Mouse (Mus musculus): Measurements from ENCODE around the gene Efcab9.

Efcab9 gene

DNA sequence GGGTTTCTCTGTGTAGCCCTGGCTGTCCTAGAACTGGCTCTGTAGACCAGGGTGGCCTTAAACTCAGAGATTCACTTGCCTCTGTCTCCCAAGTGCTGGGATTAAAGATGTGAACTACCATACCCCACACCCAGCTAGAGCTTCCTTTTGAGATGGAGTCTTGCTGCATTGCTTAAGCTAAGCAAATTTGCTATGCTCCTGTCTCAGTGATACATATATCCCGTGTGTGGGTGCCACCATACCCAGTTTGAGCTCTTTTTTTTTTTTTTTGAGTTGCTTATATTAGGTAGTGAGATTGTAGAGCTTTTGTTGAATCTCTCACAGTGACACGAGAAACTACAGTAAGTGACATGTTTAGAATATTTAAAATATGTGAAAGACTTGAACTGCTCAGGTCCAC lies 36.6 kb downstream of the Efcab9 start:
- DNase-seq (ENCODE audit: low read depth): no peak

- no peak for DNase-seq (ENCODE audit: low read depth)
These were observed 38.6 kb downstream of the Efcab9 start for GRCm38 (mm10) chr11:32493312-32493711.

DNA sequence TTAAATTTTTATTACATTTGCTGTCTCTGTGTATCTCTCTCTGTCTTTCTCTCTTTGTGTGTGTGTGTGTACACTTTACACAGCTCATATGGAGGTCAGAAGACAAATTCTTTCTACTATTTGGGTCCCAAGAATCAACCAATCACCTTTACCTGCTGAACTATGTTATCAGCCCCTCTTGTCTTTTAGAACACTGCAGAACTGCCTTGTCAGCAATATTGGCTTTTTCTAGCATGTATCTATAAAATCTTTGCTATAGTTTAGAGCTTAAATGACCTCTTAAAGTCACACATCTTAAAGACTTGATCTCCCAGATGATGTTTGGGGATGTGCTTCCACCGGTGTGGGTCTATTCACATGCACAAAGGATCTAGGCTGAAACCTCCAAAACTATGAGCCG lies 40.8 kb downstream of the Efcab9 start:
- no peak for DNase-seq (ENCODE audit: low read depth)

DNA sequence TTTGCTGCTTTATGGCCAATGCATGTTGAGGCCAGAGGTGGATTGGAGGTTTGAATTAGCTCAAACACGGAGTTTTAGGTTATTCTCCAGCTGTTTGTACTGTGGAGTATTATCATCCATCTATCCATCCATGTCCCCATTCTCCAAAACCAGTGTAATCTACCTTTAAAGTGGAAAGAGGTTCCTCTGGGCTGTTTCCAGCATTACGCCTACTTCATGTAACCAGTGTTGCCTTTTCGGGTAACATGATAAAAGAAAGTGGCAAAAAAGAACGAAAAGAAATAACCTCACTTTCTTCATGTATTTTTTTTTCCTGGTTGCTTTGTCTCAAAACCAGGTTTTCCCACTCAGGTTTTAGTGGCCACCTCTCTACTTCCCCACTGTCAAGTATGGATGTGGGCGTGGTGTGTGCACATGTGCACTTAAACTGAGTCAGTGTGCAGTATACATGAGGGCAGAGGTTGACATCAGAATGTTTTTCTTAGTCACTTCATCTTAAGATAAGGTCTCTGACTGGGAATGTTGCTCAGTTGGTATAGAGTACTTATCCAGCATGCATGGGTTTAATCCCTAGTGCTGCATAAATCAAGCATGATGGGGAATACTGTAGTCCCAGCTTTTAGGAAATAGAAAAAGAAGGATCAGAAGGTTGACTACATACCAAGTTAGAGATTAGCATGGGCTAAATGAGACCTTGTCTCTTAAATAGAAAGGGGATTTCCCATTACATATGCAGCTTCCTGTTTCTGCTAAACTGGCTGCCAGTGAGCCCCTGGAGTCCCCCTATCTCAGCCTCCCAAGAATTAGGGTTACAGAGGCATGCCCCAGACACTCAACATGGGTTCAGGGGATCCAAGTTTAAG lies 42.8 kb downstream of the Efcab9 start:
- DNase-seq (ENCODE audit: low read depth): no peak

GRCm38 (mm10) chr11:32488344-32488743 lies 43.5 kb downstream of the Efcab9 start:
- DNase-seq (ENCODE audit: low read depth): no peak

GRCm38 (mm10) chr11:32487501-32487900 lies 44.4 kb downstream of the Efcab9 start:
- no peak for DNase-seq (ENCODE audit: low read depth)

DNA sequence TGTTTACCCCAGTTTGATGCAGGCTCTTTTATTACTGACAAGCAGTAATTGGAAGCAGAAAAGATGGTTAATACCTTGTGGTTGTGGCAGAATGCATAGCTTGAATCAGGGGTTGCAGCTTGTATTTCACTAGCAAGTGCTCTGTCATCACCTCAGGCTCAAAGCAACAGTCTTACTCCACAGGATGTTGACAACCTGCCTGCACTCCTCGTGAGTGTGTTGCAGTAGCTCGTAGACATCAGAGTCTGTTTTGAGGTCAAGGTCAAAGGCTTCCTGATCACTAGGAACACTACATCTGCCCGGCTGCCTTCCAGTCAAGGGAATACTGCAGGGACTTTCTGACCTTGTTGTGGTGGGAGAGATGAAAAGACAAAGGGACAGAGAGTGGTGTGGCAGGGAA lies 45.3 kb downstream of the Efcab9 start:
- DNase-seq (ENCODE audit: low read depth): no peak

GRCm38 (mm10) chr11:32485290-32485689 lies 46.6 kb downstream of the Efcab9 start:
- no peak for DNase-seq (ENCODE audit: low read depth)

- DNase-seq (ENCODE audit: low read depth): no peak
These were observed 50.4 kb downstream of the Efcab9 start for GRCm38 (mm10) chr11:32481525-32481924.

GRCm38 (mm10) chr11:32475487-32476236 lies 56.2 kb downstream of the Efcab9 start:
- DNase-seq (ENCODE audit: low read depth): no peak

DNA sequence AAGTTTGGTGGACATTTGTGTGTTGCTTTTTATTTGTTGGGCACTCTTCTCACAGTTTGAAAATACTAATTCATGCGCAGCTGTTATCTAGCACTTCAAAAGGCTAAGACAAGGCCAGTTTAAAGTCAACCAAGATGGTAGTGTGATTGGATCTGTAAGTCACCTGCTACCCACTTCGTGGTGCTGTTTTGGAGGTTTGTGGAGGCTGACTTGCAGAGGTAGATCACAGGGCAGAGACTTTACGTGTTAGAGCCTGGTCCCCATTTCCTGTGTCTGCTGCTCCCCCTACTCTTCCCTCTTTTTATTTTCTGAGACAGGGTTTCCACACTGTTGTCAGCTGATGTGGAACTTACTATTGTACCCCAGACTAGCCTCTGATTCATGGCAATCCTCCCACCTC lies 57.2 kb downstream of the Efcab9 start:
- DNase-seq (ENCODE audit: low read depth): no peak
